Mouse (Mus musculus) lung, adult 2 months (tissue): ENCODE data around the gene Ckb.

Source experiments
- CTCF ChIP-seq: fragments of 200-500 bp; IDR thresholded peaks from 2 replicates; pipeline ENCODE4 v1.5.1; 2011; ENCODE audit warnings: mild to moderate bottlenecking, low read length, control low read depth; ENCODE audit not compliant: insufficient read depth
- POLR2A ChIP-seq: fragments of 200-500 bp; IDR thresholded peaks from 2 replicates; pipeline ENCODE4 v1.6.1; 2011; ENCODE audit warnings: low read depth, mild to moderate bottlenecking, control low read depth, low read length, borderline replicate concordance; ENCODE audit errors: extremely low read depth

- no peak for TF ChIP-seq CTCF
- TF ChIP-seq POLR2A: no peak
Measured at GRCm38 (mm10) chr12:111689426-111689825, 17.3 kb upstream of the Ckb start.
